Mouse (Mus musculus) limb, embryonic 14.5 days (tissue): ENCODE measurements around the gene Sumf1. TPM values are rescaled to one million over a fixed set of nuclear protein-coding genes. Genes with fewer than 3 reads are reported as not detected.

Source experiments
- ATAC-seq: fragments of 200-750 bp; cut with Nextera tagmentation; 2 replicates; pipeline ENCODE4 v1.8.0; 2017; ENCODE audit warnings: low read depth, moderate number of reproducible peaks, moderate TSS enrichment; ENCODE audit not compliant: low FRiP score
- DNase-seq: peaks from one replicate; pipeline ENCODE4 v3.0.0-alpha.2; 2015; ENCODE audit warnings: low spot score
- H3K27ac ChIP-seq: fragments of 300-500 bp; sonication (generic); replicated peaks from 2 replicates; pipeline ENCODE4 v1.5.1; 2014; ENCODE audit warnings: low read depth, mild to moderate bottlenecking, low read length, moderate library complexity, mixed read lengths
- H3K27me3 ChIP-seq: fragments of 300-500 bp; sonication (generic); 2 replicates; pipeline ENCODE4 v1.6.1; 2014; ENCODE audit warnings: low read length, mixed read lengths; ENCODE audit not compliant: control insufficient read depth, insufficient read depth
- H3K36me3 ChIP-seq: fragments of 300-500 bp; sonication (generic); 2 replicates; pipeline ENCODE4 v1.6.1; 2014; ENCODE audit warnings: mild to moderate bottlenecking, low read length, moderate library complexity, mixed read lengths; ENCODE audit not compliant: control insufficient read depth, insufficient read depth
- H3K4me1 ChIP-seq: fragments of 300-500 bp; sonication (generic); 2 replicates; pipeline ENCODE4 v1.6.1; 2014; ENCODE audit warnings: antibody characterized with exemption, low read length, mixed read lengths; ENCODE audit not compliant: control insufficient read depth, insufficient read depth
- H3K4me2 ChIP-seq: fragments of 300-500 bp; sonication (generic); replicated peaks from 2 replicates; pipeline ENCODE4 v1.6.1; 2014; ENCODE audit warnings: low read depth, mild to moderate bottlenecking, low read length, moderate library complexity; ENCODE audit not compliant: severe bottlenecking
- H3K4me3 ChIP-seq: fragments of 300-500 bp; sonication (generic); replicated peaks from 2 replicates; pipeline ENCODE4 v1.5.1; 2014; ENCODE audit warnings: low read length
- H3K9ac ChIP-seq: fragments of 300-500 bp; sonication (generic); 2 replicates; pipeline ENCODE4 v1.6.1; 2014; ENCODE audit warnings: mild to moderate bottlenecking, low read depth, low read length, moderate library complexity; ENCODE audit not compliant: severe bottlenecking
- H3K9me3 ChIP-seq: fragments of 300-500 bp; sonication (generic); 2 replicates; pipeline ENCODE4 v1.6.1; 2016; ENCODE audit warnings: low read length; ENCODE audit not compliant: control insufficient read depth
- POLR2A ChIP-seq: fragments of 200-500 bp; IDR thresholded peaks from 2 replicates; pipeline ENCODE4 v1.8.0; 2012; ENCODE audit warnings: inconsistent platforms, mild to moderate bottlenecking, moderate library complexity, borderline replicate concordance; ENCODE audit not compliant: insufficient read depth, insufficient read length; ENCODE audit errors: extremely low read depth
- WGBS: fragments of 180-500 bp; shearing (Covaris S2); extraction: QIAGEN DNeasy Blood & Tissue Kit; methylation state at CpG from one replicate; pipeline ENCODE4 v1.1.7; 2014; 5-methylcytosine and 5-hydroxymethylcytosine counted together
- polyA plus RNA-seq, 2 experiments: library from polyadenylated mRNA; depleted of rRNA in 1 of 2; stranded (reverse) in 1 of 2; unstranded in 1 of 2; fragments of >200 nt; fragmentation: Nextera tagmentation in 1 of 2; extraction: Ambion mirVana in 1 of 2; gene quantifications; 2 replicates each; pipeline versions ENCODE4 v1.2.1 to v1.2.3; 2012 to 2014

Gene Sumf1
- polyA plus RNA-seq, 2 experiments: 18.8 to 26.7 TPM

- Histone ChIP-seq H3K27ac (no peak overlapping the region), H3K27me3 (no peaks in the 10 kb centered on the region), H3K9ac (no peak overlapping the region), H3K9me3 (no peaks in the 10 kb centered on the region), H3K4me3 (no peak overlapping the region), H3K4me2 (no peak overlapping the region), H3K36me3 (peaks cover 4% of the 10 kb centered on the region; the same call in 1 of the 2 replicates), H3K4me1 (no peaks in the 10 kb centered on the region)
- 86% methylated on average over 2 of the region's 2 CpGs for WGBS
- ATAC-seq (no peak), DNase-seq (no peak)
- no peak for TF ChIP-seq POLR2A
Observed at GRCm38 (mm10) chr6:108073931-108074330, 111.5 kb downstream of the Sumf1 start.

GRCm38 (mm10) chr6:108073071-108073470 is 112.3 kb downstream of the Sumf1 start:
- Histone ChIP-seq H3K4me2 (no peak overlapping the region), H3K36me3 (peaks cover 4% of the 10 kb centered on the region; the same call in 1 of the 2 replicates), H3K4me3 (no peak overlapping the region), H3K4me1 (no peaks in the 10 kb centered on the region), H3K9ac (no peak overlapping the region), H3K27me3 (no peaks in the 10 kb centered on the region), H3K27ac (no peak overlapping the region), H3K9me3 (no peaks in the 10 kb centered on the region)
- ATAC-seq (no peak), DNase-seq (no peak)
- no peak for TF ChIP-seq POLR2A
- 84% methylated on average over 5 of the region's 5 CpGs for WGBS

- H3K4me2 ChIP-seq: no peak overlapping the region
- H3K9ac ChIP-seq: no peak overlapping the region
- 95% methylated on average over 7 of the region's 7 CpGs for WGBS
- H3K9me3 ChIP-seq: no peaks in the 10 kb centered on the region
- TF ChIP-seq POLR2A: no peak
- H3K36me3 ChIP-seq: no peaks in the 10 kb centered on the region
- no peak overlapping the region for H3K27ac ChIP-seq
- no peak for DNase-seq
- no peak for ATAC-seq
- no peak overlapping the region for H3K4me3 ChIP-seq
- no peaks in the 10 kb centered on the region for H3K27me3 ChIP-seq
- no peaks in the 10 kb centered on the region for H3K4me1 ChIP-seq
Observed at GRCm38 (mm10) chr6:108070947-108071346, 114.4 kb downstream of the Sumf1 start.

DNA sequence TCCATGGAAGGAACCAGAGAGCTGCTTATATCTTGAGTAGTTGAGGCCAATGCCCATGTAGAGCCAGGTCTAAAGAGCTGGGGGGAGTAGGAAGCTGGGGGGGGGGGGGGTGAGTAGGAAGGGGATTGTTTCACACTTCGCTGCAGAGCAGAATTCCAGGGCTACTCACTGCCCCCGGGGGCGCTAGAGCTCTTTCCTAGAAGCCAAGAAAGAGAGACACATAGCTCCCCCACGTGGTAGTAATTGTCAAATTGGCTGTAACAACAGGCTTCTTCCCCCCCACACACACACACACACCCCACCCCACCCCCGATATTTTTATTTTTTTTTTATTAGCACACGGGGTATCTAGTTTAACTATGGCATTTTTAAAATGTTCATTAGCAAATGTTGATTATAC is 119.8 kb downstream of the Sumf1 start:
- no peak for TF ChIP-seq POLR2A
- H3K27ac ChIP-seq: peak overlapping the region; percentile 82; the same call in 1 of the 2 replicates
- no peaks in the 10 kb centered on the region for H3K36me3 ChIP-seq
- H3K4me3 ChIP-seq: peak overlapping the region; percentile 55
- H3K27me3 ChIP-seq: no peaks in the 10 kb centered on the region
- H3K4me2 ChIP-seq: peak overlapping the region; percentile 58
- DNase-seq (peak; percentile 90), ATAC-seq (peak; percentile 80)
- no peaks in the 10 kb centered on the region for H3K4me1 ChIP-seq
- H3K9ac ChIP-seq: peak overlapping the region; percentile 62
- no peaks in the 10 kb centered on the region for H3K9me3 ChIP-seq
- WGBS: 12% methylated on average over 5 of the region's 6 CpGs

GRCm38 (mm10) chr6:108064918-108065526 is 120.4 kb downstream of the Sumf1 start, which contains the start of gene Setmar:
Setmar (plus strand) TSS chr6:108065045.
- peak within 1 kb of the TSS; percentile 55 for H3K4me3 ChIP-seq
- under 1% methylated on average over 15 of the region's 24 CpGs for WGBS
- H3K4me2 ChIP-seq: peak within 1 kb of the TSS; percentile 58
- H3K27me3 ChIP-seq: no peaks in the 10 kb centered on the region
- H3K4me1 ChIP-seq: no peaks in the 10 kb centered on the region
- no peaks in the 10 kb centered on the region for H3K9me3 ChIP-seq
- DNase-seq (peak; percentile 96), ATAC-seq (peak; percentile 94)
- TF ChIP-seq POLR2A: peak; percentile 37; the same call in 1 of the 2 replicates
- peak within 1 kb of the TSS; percentile 62 for H3K9ac ChIP-seq
- peak within 1 kb of the TSS; percentile 82 for H3K27ac ChIP-seq
- no peaks in the 10 kb centered on the region for H3K36me3 ChIP-seq
